Mouse (Mus musculus) neutrophil, adult 59 days (primary cell): ENCODE measurements around the gene Bex1. TPM values are rescaled to one million over a fixed set of nuclear protein-coding genes. Genes with fewer than 3 reads are reported as not detected.

Experiments used
- total RNA-seq, 2 experiments: library from RNA; stranded (reverse); gene quantifications; 1 replicate in 1 of 2; 2 replicates in 1 of 2; pipeline ENCODE4 v1.2.4; 2023

Bex1 gene
- under 1 TPM in 1 of 2 experiments, not detected in 1; 0.97 TPM for total RNA-seq

GRCm38 (mm10) chrX:136214729-136215677 is at the start of gene Bex1, which contains the start of gene Tceal7:
TSS of gene Bex1 (minus strand) at chrX:136215513.
TSS of gene Tceal7 (plus strand) at chrX:136214779.

GRCm38 (mm10) chrX:136244574-136245229 is 29.4 kb upstream of the Bex1 start, which contains the start of gene Tceal9:
TSS of gene Tceal9 (plus strand) at chrX:136245079.

GRCm38 (mm10) chrX:136203664-136204066 is 11.6 kb downstream of the Bex1 start, which contains the start of gene Tceal5:
TSS of gene Tceal5 (minus strand) at chrX:136203876.

GRCm38 (mm10) chrX:136172118-136172551 is 43.2 kb downstream of the Bex1 start, which contains the start of gene Tceal8:
TSS of gene Tceal8 (minus strand) at chrX:136172342.

Other genes with a start within 250 kb of the Bex1 start
- gene Arxes2, start 221.7 kb downstream of the Bex1 start, total RNA-seq, result not detected
- not detected for gene Arxes1, start 182.1 kb downstream of the Bex1 start, total RNA-seq
- gene Bex2, start 147.3 kb downstream of the Bex1 start, total RNA-seq, result not detected
- gene Nxf3, start 130.3 kb downstream of the Bex1 start, total RNA-seq, result not detected
- under 1 TPM; 0.86 to 1.00 TPM for gene Bex4, start 76.5 kb downstream of the Bex1 start, total RNA-seq
- gene Tceal8, start 43.2 kb downstream of the Bex1 start, total RNA-seq, result 1 to 10 TPM; 7.6 to 8.7 TPM
- not detected for gene Tceal5, start 11.6 kb downstream of the Bex1 start, total RNA-seq
- gene Tceal7, start 734 bp downstream of the Bex1 start, total RNA-seq, result not detected
- 10 to 100 TPM; 25.4 to 27.6 TPM for gene Tceal9, start 29.6 kb upstream of the Bex1 start, total RNA-seq
- gene Bex3, start 54.7 kb upstream of the Bex1 start, total RNA-seq, result 10 to 100 TPM; 29.0 to 33.0 TPM